Mouse (Mus musculus): Measurements from ENCODE around the gene Oprm1. TPM values are rescaled to one million over a fixed set of nuclear protein-coding genes. Genes with fewer than 3 reads are reported as not detected.
"Not testable (repeated sequence)": the region's sequence is repeated elsewhere in the genome, so short reads cannot be mapped to it uniquely, and the experiment has no call there.

Gene Oprm1
- total and polyA plus RNA-seq, 3 experiments: 0.05 TPM; not detected in 2

DNA sequence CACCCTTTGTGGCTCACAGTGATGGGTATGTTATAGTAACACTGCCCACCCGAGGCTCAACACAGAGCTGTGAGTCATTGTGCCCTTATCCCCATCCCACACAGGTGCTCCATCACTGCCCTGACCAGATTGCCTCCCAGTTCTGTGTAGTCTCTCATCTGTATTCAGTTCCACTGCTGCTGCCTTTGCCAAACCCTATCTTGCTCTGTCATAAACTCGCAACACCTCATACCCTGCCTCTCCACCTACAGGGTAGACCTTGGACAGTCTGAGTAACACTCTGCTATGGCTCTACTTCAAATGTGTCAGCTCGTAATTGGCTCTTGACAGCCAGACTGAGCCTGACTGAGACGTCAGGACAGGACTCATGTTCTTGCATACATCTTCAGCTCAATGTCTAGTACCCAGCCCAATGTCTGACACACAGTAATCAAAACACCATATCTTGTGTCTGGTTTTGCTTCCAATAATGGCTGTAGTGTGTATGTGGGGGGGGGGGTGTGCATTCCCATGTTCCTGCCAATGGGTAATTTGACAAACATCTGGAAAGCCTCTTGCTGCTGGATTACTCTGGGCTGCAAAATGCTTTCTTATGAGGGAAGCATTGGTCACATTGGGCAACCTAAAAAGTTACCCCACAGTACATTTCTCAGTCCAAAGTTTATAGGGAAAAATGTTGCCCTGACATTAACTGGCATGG, 229.2 kb downstream of the Oprm1 start:
- H3K36me3 ChIP-seq (replicated peaks): no peaks in the 10 kb centered on the region
- no peak for DNase-seq (ENCODE audit: low spot score)
- no peaks in the 10 kb centered on the region; the same call in 1 of the 2 replicates for H3K4me1 ChIP-seq (ENCODE audit: insufficient read depth, low read depth, low read length)
- H3K27me3 ChIP-seq (ENCODE audit: insufficient read depth, low read length): no peaks in the 10 kb centered on the region
- ATAC-seq (ENCODE audit: extremely low read depth, insufficient number of reproducible peaks, low FRiP score, poor library complexity, severe bottlenecking): no peak
- no peak for TF ChIP-seq GATA2 (IDR thresholded peaks at IDR 0.05; ENCODE audit: borderline replicate concordance, low read depth, low read length)
- no peak for TF ChIP-seq GATA1 (IDR thresholded peaks at IDR 0.05; ENCODE audit: borderline replicate concordance, low read length)
- no peak for TF ChIP-seq POLR2AphosphoS5 (IDR thresholded peaks at IDR 0.05; ENCODE audit: insufficient replicate concordance, low read depth, low read length)
- TF ChIP-seq CTCF (IDR thresholded peaks at IDR 0.05; ENCODE audit: low read depth, low read length): no peak
- no peak for TF ChIP-seq TAL1 (conservative IDR thresholded peaks at IDR 0.05; ENCODE audit: low read depth, low read length)
- H3K9me3 ChIP-seq (replicated peaks): no peaks in the 10 kb centered on the region
- no peak overlapping the region for H3K4me3 ChIP-seq (ENCODE audit: low read depth, low read length)

DNA sequence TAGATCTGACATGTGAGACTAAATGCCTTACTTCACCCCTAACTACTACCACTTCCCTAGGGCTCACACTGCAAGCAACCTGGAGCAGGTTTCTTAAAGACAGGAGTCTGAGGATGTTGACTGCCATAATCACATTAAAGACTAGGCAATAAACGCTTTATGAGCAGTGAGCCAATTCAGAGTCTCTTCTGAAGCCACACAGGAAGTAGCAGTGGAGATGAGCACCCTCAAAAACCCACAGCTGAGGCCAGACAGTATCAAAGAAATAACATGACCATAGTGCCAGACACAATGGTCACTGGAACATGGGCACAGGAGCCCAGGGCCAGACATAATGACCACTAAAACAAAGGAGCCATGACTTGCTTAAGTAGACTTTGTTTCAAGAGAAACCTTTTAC, 230.2 kb downstream of the Oprm1 start:
- ATAC-seq (ENCODE audit: extremely low read depth, insufficient number of reproducible peaks, low FRiP score, poor library complexity, severe bottlenecking) (no peak), DNase-seq (ENCODE audit: low spot score) (no peak)
- no peaks in the 10 kb centered on the region for H3K9me3 ChIP-seq (replicated peaks)
- H3K4me3 ChIP-seq (ENCODE audit: low read depth, low read length): no peak overlapping the region
- H3K4me1 ChIP-seq (ENCODE audit: insufficient read depth, low read depth, low read length): no peaks in the 10 kb centered on the region; the same call in 1 of the 2 replicates
- H3K27me3 ChIP-seq (ENCODE audit: insufficient read depth, low read length): no peaks in the 10 kb centered on the region
- TF ChIP-seq POLR2AphosphoS5 (IDR thresholded peaks at IDR 0.05; ENCODE audit: insufficient replicate concordance, low read depth, low read length): no peak
- no peaks in the 10 kb centered on the region for H3K36me3 ChIP-seq (replicated peaks)

DNA sequence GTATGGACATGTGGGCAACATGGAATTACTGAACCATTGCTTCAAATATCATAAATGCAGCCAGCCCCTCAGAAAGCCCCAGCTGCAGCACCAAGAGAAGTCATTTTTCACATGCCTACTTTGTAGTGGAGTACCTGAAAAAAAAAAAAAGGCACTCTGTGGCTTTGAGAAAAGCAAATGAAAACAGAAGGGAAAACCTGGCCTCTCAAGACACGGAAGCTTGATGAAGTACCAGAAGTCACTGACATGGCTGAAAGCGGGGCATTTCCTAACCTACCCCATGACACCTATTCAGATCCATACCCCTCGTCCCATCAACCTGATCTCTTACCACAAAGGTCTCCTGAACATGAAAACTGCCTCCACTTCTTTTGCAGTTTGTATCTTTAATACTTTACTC, 238.6 kb downstream of the Oprm1 start:
- DNase-seq (ENCODE audit: low spot score): no peak
- TF ChIP-seq POLR2AphosphoS5 (IDR thresholded peaks at IDR 0.05; ENCODE audit: insufficient replicate concordance, low read depth, low read length) (no peak), GATA2 (IDR thresholded peaks at IDR 0.05; ENCODE audit: borderline replicate concordance, low read depth, low read length) (no peak), TAL1 (conservative IDR thresholded peaks at IDR 0.05; ENCODE audit: low read depth, low read length) (no peak), GATA1 (IDR thresholded peaks at IDR 0.05; ENCODE audit: borderline replicate concordance, low read length) (no peak), CTCF (IDR thresholded peaks at IDR 0.05; ENCODE audit: low read depth, low read length) (no peak)
- Histone ChIP-seq H3K27me3 (ENCODE audit: insufficient read depth, low read length) (no peaks in the 10 kb centered on the region), H3K36me3 (replicated peaks) (no peaks in the 10 kb centered on the region), H3K9me3 (replicated peaks) (no peaks in the 10 kb centered on the region), H3K4me1 (ENCODE audit: insufficient read depth, low read depth, low read length) (no peaks in the 10 kb centered on the region), H3K4me3 (ENCODE audit: low read depth, low read length) (no peak overlapping the region)
- ATAC-seq (ENCODE audit: extremely low read depth, insufficient number of reproducible peaks, low FRiP score, poor library complexity, severe bottlenecking): no peak

DNA sequence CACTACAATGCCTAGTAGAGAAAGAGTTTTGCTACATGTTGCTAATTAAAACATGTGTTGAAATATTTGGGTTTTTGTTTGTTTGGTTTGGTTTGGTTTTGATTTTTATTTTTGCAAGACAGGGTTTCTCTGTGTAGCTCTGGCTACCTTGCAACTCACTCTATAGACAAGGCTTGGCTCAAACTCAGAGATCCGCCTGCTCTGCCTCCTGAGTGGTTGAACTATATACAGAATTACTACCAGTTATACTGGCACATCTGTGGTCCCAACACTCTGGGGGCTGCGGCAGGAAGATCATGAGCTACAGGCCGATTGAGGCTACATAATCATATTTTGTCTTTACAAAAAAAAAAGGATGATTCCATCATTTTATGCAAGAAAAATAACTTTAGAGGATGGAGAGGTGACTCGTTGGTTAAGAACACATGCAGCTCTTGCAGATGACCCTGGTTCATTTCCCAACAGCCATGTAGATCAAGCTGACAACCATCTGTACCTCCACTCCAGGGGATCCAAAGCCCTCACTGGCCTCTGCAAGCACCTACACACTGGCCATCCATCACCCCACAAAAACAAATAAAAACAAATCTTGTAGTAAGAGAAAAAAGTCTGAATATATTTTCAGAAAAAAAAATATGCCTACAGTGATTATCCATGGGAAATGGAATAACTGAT, 240.4 kb downstream of the Oprm1 start:
- Histone ChIP-seq H3K27me3 (ENCODE audit: insufficient read depth, low read length) (no peaks in the 10 kb centered on the region), H3K36me3 (replicated peaks) (no peaks in the 10 kb centered on the region), H3K4me1 (ENCODE audit: insufficient read depth, low read depth, low read length) (no peaks in the 10 kb centered on the region), H3K4me3 (ENCODE audit: low read depth, low read length) (no peak overlapping the region), H3K9me3 (replicated peaks) (no peaks in the 10 kb centered on the region)
- ATAC-seq (ENCODE audit: extremely low read depth, insufficient number of reproducible peaks, low FRiP score, poor library complexity, severe bottlenecking) (no peak), DNase-seq (ENCODE audit: low spot score) (no peak)
- no peak for TF ChIP-seq GATA1 (IDR thresholded peaks at IDR 0.05; ENCODE audit: borderline replicate concordance, low read length)
- no peak for TF ChIP-seq GATA2 (IDR thresholded peaks at IDR 0.05; ENCODE audit: borderline replicate concordance, low read depth, low read length)
- no peak for TF ChIP-seq TAL1 (conservative IDR thresholded peaks at IDR 0.05; ENCODE audit: low read depth, low read length)
- no peak for TF ChIP-seq CTCF (IDR thresholded peaks at IDR 0.05; ENCODE audit: low read depth, low read length)
- no peak for TF ChIP-seq POLR2AphosphoS5 (IDR thresholded peaks at IDR 0.05; ENCODE audit: insufficient replicate concordance, low read depth, low read length)

DNA sequence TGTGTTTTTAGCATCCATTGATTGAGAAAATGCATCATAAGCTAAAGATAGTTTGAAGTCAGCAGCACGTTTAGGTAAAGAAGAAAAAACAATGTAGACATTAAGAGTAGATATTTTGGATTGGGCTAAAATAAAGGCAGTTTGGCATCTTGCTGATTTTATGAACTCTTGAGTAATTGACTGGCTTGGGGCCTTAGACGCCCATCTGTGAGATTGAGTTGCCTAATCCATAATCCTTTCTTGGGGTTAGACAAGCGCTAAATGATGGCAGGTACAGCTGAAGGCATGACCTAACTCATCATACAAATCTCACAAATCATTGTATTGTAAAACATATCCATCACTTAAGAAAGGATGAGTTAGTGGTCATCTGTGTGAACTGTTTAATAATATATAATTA, 241.0 kb downstream of the Oprm1 start:
- H3K4me1 ChIP-seq (ENCODE audit: insufficient read depth, low read depth, low read length): no peaks in the 10 kb centered on the region
- no peaks in the 10 kb centered on the region for H3K27me3 ChIP-seq (ENCODE audit: insufficient read depth, low read length)
- TF ChIP-seq CTCF (IDR thresholded peaks at IDR 0.05; ENCODE audit: low read depth, low read length) (no peak), GATA1 (IDR thresholded peaks at IDR 0.05; ENCODE audit: borderline replicate concordance, low read length) (no peak)
- no peak for DNase-seq (ENCODE audit: low spot score)
- no peak overlapping the region for H3K4me3 ChIP-seq (ENCODE audit: low read depth, low read length)
- no peak for ATAC-seq (ENCODE audit: extremely low read depth, insufficient number of reproducible peaks, low FRiP score, poor library complexity, severe bottlenecking)
- no peaks in the 10 kb centered on the region for H3K9me3 ChIP-seq (replicated peaks)
- no peaks in the 10 kb centered on the region for H3K36me3 ChIP-seq (replicated peaks)

DNA sequence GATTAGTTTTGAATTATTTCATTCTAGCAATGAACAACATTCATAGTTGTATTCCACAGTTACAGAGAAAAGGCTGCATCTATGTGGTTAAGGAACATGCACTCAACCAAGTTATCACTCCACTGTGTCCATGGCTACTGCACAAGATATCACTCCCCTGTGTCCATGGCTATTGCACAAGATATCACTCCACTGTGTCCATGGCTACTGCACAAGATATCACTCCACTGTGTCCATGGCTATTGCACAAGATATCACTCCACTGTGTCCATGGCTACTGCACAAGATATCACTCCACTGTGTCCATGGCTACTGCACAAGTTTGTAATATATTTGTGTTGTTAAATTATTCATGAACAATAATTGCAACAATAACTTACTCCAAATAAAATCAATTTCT, 245.6 kb downstream of the Oprm1 start:
- H3K27me3 ChIP-seq (ENCODE audit: insufficient read depth, low read length); H3K4me1 ChIP-seq (ENCODE audit: insufficient read depth, low read depth, low read length); H3K9me3 ChIP-seq (replicated peaks); H3K36me3 ChIP-seq (replicated peaks); ATAC-seq (ENCODE audit: extremely low read depth, insufficient number of reproducible peaks, low FRiP score, poor library complexity, severe bottlenecking); DNase-seq (ENCODE audit: low spot score); H3K4me3 ChIP-seq (ENCODE audit: low read depth, low read length): not testable (repeated sequence)

Data from G1E (cell line).